Mouse (Mus musculus): ENCODE data around the gene Ift20. TPM values are rescaled to one million over a fixed set of nuclear protein-coding genes. Genes with fewer than 3 reads are reported as not detected.
"Not testable (repeated sequence)": the region's sequence is repeated elsewhere in the genome, so short reads cannot be mapped to it uniquely, and the experiment has no call there.

Ift20 gene
- polyA plus RNA-seq, 1 experiment from 2014 or later = 124 TPM

DNA sequence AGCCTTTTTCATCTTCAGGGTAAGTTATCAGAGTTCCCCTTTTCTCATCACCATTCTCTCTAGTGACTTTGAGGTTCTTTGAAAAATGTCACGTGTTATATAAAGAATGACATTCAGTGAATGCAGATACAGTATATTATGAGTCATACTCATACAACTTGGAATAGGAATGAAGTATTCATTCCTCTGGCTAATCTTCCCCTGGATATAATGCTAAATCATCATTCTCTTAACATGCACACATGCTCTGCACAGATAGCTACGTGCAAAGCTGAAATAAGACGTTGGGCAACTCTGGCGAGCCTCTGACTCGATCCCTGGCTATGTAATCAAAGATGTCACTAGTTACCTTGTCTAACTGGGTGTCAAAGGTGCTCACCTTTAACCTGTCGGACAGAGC is 35.7 kb downstream of the Ift20 start:
- no peak overlapping the region for H3K4me2 ChIP-seq (replicated peaks)
- H3K9ac ChIP-seq (replicated peaks) = no peak overlapping the region
- H3K36me3 ChIP-seq = peaks cover 51% of the 10 kb centered on the region
- H3K4me3 ChIP-seq (replicated peaks) = no peak overlapping the region
- no peak for ATAC-seq
- H3K27ac ChIP-seq = no peak overlapping the region
- WGBS = 93% methylated on average over 6 of the region's 6 CpGs
- no peaks in the 10 kb centered on the region for H3K9me3 ChIP-seq
- H3K4me1 ChIP-seq (replicated peaks) = no peaks in the 10 kb centered on the region
- H3K27me3 ChIP-seq = no peaks in the 10 kb centered on the region

DNA sequence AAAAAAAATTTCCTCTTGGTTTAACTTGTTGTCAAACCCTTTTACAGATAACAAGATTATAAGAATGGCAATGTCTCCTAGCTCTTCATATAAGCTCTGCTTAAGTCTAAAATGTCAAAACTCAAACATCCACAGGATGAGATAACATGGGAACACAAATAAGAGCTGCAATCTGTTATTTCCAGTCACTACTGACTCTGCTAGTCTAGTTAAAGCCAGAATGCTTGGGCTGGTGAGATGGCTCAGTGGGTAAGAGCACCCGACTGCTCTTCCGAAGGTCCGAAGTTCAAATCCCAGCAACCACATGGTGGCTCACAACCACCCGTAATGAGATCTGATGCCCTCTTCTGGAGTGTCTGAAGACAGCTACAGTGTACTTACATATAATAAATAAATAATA is 37.9 kb downstream of the Ift20 start:
- H3K9me3 ChIP-seq; H3K27me3 ChIP-seq; H3K4me1 ChIP-seq (replicated peaks); H3K4me3 ChIP-seq (replicated peaks); H3K4me2 ChIP-seq (replicated peaks); H3K9ac ChIP-seq (replicated peaks); ATAC-seq; H3K27ac ChIP-seq: not testable (repeated sequence)
- H3K36me3 ChIP-seq = peaks cover 61% of the 10 kb centered on the region
- WGBS = 99% methylated on average over 3 of the region's 4 CpGs

DNA sequence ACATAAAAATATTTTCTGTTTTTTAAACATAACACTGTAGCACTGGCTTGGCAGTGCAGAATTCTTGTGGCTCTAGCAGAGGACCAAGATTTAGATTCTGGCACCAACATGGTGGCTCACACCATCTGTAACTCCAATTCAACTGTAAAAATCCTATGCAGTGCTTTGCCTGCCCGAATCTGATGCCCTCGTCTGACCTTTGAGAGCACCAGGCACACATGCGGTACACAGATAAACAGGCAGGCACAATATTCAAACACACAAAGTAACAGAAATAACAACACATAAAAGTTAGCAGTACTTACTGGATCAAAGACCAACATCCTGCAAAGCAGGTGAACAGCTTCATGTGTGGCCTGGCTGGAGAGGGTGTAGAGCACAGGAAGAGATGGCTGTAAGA is 38.4 kb downstream of the Ift20 start:
- WGBS = 97% methylated on average over 3 of the region's 3 CpGs
- H3K4me3 ChIP-seq (replicated peaks) = no peak overlapping the region
- H3K27me3 ChIP-seq = no peaks in the 10 kb centered on the region
- H3K4me2 ChIP-seq (replicated peaks) = no peak overlapping the region
- peaks cover 56% of the 10 kb centered on the region for H3K36me3 ChIP-seq
- no peak overlapping the region for H3K27ac ChIP-seq
- H3K9ac ChIP-seq (replicated peaks) = no peak overlapping the region
- no peak for ATAC-seq
- no peaks in the 10 kb centered on the region for H3K4me1 ChIP-seq (replicated peaks)
- no peaks in the 10 kb centered on the region for H3K9me3 ChIP-seq

DNA sequence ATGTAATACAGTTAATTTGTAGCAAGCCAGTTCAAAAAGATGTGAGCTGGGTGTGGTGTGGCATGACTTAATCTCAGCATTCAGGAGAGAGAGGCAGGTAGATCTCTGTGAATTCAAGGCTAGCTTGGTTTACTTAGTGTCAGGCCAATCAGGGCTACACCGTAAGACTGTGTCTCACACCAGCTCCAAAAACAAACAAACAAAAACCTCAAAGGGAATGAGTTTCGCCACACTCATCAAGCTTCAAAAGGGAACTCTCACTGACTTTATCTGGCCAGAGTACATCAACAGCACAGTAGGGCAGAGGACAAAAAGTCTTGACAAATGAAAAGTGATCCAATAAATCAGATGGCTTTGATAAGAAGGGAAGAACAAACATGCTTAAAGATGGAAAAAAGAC is 38.8 kb downstream of the Ift20 start:
- Histone ChIP-seq H3K27ac (no peak overlapping the region), H3K36me3 (peaks cover 59% of the 10 kb centered on the region), H3K9ac (replicated peaks) (no peak overlapping the region), H3K27me3 (no peaks in the 10 kb centered on the region), H3K4me3 (replicated peaks) (no peak overlapping the region), H3K4me1 (replicated peaks) (no peaks in the 10 kb centered on the region), H3K4me2 (replicated peaks) (no peak overlapping the region), H3K9me3 (no peaks in the 10 kb centered on the region)
- WGBS = 81% methylated on average over 2 of the region's 2 CpGs
- no peak for ATAC-seq

DNA sequence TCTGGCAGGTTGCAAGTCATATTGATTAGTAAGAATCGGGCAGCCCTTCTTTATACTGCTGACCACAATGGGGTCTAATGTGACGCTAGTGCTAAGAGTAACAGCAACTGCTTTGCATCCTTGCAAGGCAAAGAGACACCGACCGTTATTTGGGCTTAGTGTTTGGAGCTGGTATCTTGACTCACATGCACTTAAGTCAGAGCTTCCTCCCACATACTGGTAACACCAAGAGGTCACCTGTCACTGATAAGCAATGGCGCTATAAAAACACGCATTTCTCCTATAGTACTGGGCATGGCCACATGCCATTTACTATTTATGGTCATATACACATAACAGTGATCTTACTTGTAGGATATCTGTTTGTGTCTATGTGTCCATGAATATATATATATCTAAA is 46.7 kb downstream of the Ift20 start:
- 95% methylated on average over 6 of the region's 6 CpGs for WGBS
- H3K36me3 ChIP-seq = peaks cover 60% of the 10 kb centered on the region
- no peak for ATAC-seq

DNA sequence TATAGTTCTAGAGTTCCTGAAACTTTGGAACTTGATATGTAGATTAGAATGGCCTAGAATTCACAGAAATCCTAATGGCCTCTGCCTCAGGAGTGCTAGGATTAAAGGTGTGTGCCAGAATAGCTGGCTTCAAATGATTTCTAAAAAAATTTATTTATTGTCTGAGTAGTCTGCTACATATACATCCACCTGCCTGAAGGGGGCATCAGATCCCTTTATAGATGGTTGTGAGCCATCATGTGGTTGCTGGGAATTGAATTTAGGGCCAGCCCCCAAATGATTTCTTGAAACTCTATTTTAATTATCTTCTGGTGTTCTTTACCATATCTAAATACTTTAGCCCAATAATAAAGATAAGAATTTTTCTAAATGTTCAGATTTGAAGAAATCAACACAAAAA is 49.9 kb downstream of the Ift20 start:
- Histone ChIP-seq H3K4me3 (replicated peaks) (no peak overlapping the region), H3K27me3 (no peaks in the 10 kb centered on the region), H3K9me3 (no peaks in the 10 kb centered on the region), H3K36me3 (peaks cover 41% of the 10 kb centered on the region), H3K4me1 (replicated peaks) (no peaks in the 10 kb centered on the region), H3K9ac (replicated peaks) (no peak overlapping the region), H3K4me2 (replicated peaks) (no peak overlapping the region), H3K27ac (no peak overlapping the region)
- no peak for ATAC-seq

More for the DNA sequence above, 46.7 kb downstream of the Ift20 start:
- Histone ChIP-seq H3K4me2 (replicated peaks) (no peak overlapping the region), H3K9ac (replicated peaks) (no peak overlapping the region), H3K4me1 (replicated peaks) (no peaks in the 10 kb centered on the region), H3K27me3 (no peaks in the 10 kb centered on the region), H3K4me3 (replicated peaks) (no peak overlapping the region), H3K27ac (no peak overlapping the region), H3K9me3 (no peaks in the 10 kb centered on the region)

DNA sequence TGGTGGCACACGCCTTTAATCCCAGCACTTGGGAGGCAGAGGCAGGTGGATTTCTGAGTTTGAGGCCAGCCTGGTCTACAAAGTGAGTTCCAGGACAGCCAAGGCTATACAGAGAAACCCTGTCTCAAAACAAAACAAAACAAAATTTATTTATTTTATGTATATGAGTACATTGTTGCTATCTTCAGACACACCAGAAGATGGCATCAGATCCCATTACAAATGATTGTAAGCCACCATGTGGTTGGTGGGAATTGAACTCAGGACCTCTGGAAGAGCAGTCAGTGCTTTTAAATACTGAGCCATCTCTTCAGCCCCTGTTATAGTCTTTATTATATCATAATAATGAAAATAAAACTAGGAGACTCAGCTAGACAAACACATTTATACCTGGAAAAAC is 51.5 kb downstream of the Ift20 start:
- WGBS = 89% methylated on average over 1 of the region's 1 CpGs
- H3K4me2 ChIP-seq (replicated peaks); ATAC-seq; H3K9ac ChIP-seq (replicated peaks); H3K27me3 ChIP-seq; H3K9me3 ChIP-seq; H3K4me1 ChIP-seq (replicated peaks); H3K27ac ChIP-seq; H3K4me3 ChIP-seq (replicated peaks): not testable (repeated sequence)
- H3K36me3 ChIP-seq = peaks cover 29% of the 10 kb centered on the region

Other genes with a start within 250 kb of the Ift20 start
- gene BC030499, start 245.5 kb upstream of the Ift20 start, polyA plus RNA-seq (2015; fragmentation: Nextera tagmentation; extraction: Ambion mirVana) = 0.28 and 0.87 TPM in 2 replicates
- gene Spag5, start 234.8 kb upstream of the Ift20 start, polyA plus RNA-seq (2015; fragmentation: Nextera tagmentation; extraction: Ambion mirVana) = 17.3 and 20.7 TPM in 2 replicates
- 26.3 and 28.3 TPM in 2 replicates for gene Aldoc, start 213.4 kb upstream of the Ift20 start, polyA plus RNA-seq (2015; fragmentation: Nextera tagmentation; extraction: Ambion mirVana)
- gene Pigs, start 207.9 kb upstream of the Ift20 start, polyA plus RNA-seq (2015; fragmentation: Nextera tagmentation; extraction: Ambion mirVana) = 60.9 and 66.6 TPM in 2 replicates
- gene Unc119, start 192.9 kb upstream of the Ift20 start, polyA plus RNA-seq (2015; fragmentation: Nextera tagmentation; extraction: Ambion mirVana) = 69.1 and 75.4 TPM in 2 replicates
- not detected in 2 replicates for gene Foxn1, start 149.8 kb upstream of the Ift20 start, polyA plus RNA-seq (2015; fragmentation: Nextera tagmentation; extraction: Ambion mirVana)
- gene Slc13a2, start 114.1 kb upstream of the Ift20 start, polyA plus RNA-seq (2015; fragmentation: Nextera tagmentation; extraction: Ambion mirVana) = not detected in 2 replicates
- gene Slc46a1, start 70.7 kb upstream of the Ift20 start, polyA plus RNA-seq (2015; fragmentation: Nextera tagmentation; extraction: Ambion mirVana) = 20.4 and 20.8 TPM in 2 replicates
- gene Sarm1, start 38.6 kb upstream of the Ift20 start, polyA plus RNA-seq (2015; fragmentation: Nextera tagmentation; extraction: Ambion mirVana) = 41.4 and 47.8 TPM in 2 replicates
- gene Vtn, start 37.3 kb upstream of the Ift20 start, polyA plus RNA-seq (2015; fragmentation: Nextera tagmentation; extraction: Ambion mirVana) = 109 and 138 TPM in 2 replicates
- not detected in 2 replicates for gene Sebox, start 32.9 kb upstream of the Ift20 start, polyA plus RNA-seq (2015; fragmentation: Nextera tagmentation; extraction: Ambion mirVana)
- gene Tmem199, start 24.2 kb upstream of the Ift20 start, polyA plus RNA-seq (2015; fragmentation: Nextera tagmentation; extraction: Ambion mirVana) = 95.9 and 97.6 TPM in 2 replicates
- 176 and 178 TPM in 2 replicates for gene Poldip2, start 24.2 kb upstream of the Ift20 start, polyA plus RNA-seq (2015; fragmentation: Nextera tagmentation; extraction: Ambion mirVana)
- 55.0 and 58.8 TPM in 2 replicates for gene Tnfaip1, start within 50 bp of the Ift20 start, polyA plus RNA-seq (2015; fragmentation: Nextera tagmentation; extraction: Ambion mirVana)
- gene Tmem97, start 14.4 kb downstream of the Ift20 start, polyA plus RNA-seq (2015; fragmentation: Nextera tagmentation; extraction: Ambion mirVana) = 28.7 and 33.5 TPM in 2 replicates
- 30.7 and 33.5 TPM in 2 replicates for gene Nlk, start 161.0 kb downstream of the Ift20 start, polyA plus RNA-seq (2015; fragmentation: Nextera tagmentation; extraction: Ambion mirVana)
- 33.2 and 34.3 TPM in 2 replicates for gene Ccnq, start 215.4 kb downstream of the Ift20 start, polyA plus RNA-seq (2015; fragmentation: Nextera tagmentation; extraction: Ambion mirVana)